Mouse (Mus musculus) sigmoid colon, adult 10 weeks (tissue): ENCODE measurements around the gene Ncbp1. TPM values are rescaled to one million over a fixed set of nuclear protein-coding genes. Genes with fewer than 3 reads are reported as not detected.

ENCODE experiments used
- polyA plus RNA-seq: library from polyadenylated mRNA; stranded (reverse); fragments of 350-450 nt; fragmentation: Illumina TruSeq; extraction: RNeasy Lipid Tissue Mini Kit (QIAGEN cat#74804); gene quantifications from one replicate; pipeline ENCODE4 v1.2.3, GENCODE M21; 2014; ENCODE audit warnings: low read depth, low replicate concordance

Gene Ncbp1
- polyA plus RNA-seq = 43.2 TPM

GRCm38 (mm10) chr4:46138287-46139222 lies at the start of gene Ncbp1, which contains the start of gene Tstd2:
Gene Ncbp1, plus strand, starts transcription at chr4:46138613.
Gene Tstd2, minus strand, starts transcription at chr4:46138694.

DNA sequence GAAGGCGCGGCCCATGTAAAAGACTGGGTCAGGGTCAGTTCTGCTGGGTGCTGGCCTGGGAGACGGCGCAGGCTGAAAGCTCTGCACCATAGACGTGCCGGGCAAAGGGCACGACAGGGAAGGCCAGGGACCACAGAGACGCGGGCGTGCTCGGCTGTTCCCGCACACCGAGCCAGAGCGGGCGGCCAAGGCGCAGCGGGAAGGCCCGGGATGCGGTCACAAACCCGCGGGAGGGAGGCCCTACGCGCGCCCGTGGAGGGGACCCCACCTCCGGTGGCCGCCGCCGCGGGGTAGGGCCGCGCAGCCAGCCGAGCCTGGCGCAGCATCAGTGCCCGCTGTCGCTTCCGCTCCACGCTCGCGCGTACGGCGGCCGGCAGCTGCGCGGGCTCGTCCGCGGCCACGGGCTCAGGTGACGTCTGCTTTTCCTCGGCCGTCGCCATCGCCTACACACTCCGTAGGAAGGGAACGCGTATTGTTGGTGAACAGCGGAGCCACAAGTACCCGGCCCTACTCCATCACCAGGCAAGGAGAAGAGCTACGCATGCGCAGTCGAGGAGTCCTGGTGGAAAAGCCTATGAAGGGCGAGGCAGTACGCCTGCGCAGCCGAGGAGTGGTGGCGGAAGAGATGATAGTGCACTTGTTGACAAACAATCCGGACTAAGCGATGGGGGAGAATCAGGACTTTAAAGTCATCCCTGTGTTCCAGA lies 57.5 kb downstream of the Ncbp1 start, which contains the start of gene Xpa:
Gene Xpa (minus strand): TSS at position 531 of the 707 bp plus-strand sequence.

Other genes starting within 250 kb of the Ncbp1 start
- gene Ccdc180, start 248.3 kb upstream of the Ncbp1 start, polyA plus RNA-seq = not detected
- gene Tdrd7, start 173.3 kb upstream of the Ncbp1 start, polyA plus RNA-seq = 81.3 TPM
- gene Tmod1, start 99.7 kb upstream of the Ncbp1 start, polyA plus RNA-seq = 5.7 TPM
- gene Tstd2, start 81 bp downstream of the Ncbp1 start, polyA plus RNA-seq = 32.4 TPM
- gene Xpa, start 57.7 kb downstream of the Ncbp1 start, polyA plus RNA-seq = 58.1 TPM
- gene Foxe1, start 205.0 kb downstream of the Ncbp1 start, polyA plus RNA-seq = not detected